Mouse (Mus musculus) C3H10T1/2 (cell line): ENCODE measurements around the gene Stk17b. TPM values are rescaled to one million over a fixed set of nuclear protein-coding genes. Genes with fewer than 3 reads are reported as not detected.

Experiments
- polyA plus RNA-seq, 2 experiments: library from polyadenylated mRNA; unstranded; fragments of >200 nt; fragmentation: generic; extraction: Trizol; gene quantifications; one replicate each; pipeline ENCODE4 v1.2.1; 2012; ENCODE audit warnings: missing spikeins in 2 of 2

Stk17b gene
- polyA plus RNA-seq = 1 to 10 TPM in 1 of 2 experiments, under 1 TPM in 1; 0.21 to 3.2 TPM

DNA sequence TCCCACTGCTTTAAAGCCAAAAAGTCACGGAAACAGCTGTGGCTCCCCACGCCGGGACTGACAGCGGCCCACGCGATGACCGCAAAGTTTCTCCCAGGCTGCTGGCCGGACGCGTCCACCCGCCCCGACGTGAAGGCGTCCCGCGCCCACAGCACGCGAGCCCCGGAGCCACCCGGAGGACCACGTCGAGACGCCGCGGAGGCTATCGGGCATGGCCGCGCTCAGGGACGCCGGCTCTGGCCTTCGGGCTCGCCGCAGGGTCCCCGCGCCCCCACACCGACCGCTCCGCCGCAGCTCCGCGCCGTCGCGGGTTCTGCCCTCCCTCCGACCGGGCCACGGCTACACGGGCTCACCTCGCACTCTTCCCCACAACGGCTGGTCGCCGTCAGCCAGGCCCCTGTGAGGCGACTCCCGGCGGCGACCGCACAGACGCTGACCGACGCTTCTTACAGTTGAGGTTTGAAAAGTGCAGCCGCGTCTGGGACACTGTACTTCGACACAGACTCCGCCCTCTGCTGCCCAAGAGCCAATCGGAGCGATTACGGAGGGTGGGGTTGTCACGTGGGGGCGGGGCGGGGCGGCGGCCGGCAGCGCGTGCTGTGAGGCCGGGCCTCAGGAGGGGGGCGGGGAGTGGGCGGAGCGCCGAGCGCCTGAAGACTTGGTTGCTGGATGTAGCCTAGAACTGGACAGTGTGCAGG, at the start of gene Stk17b:
TSS of gene Stk17b (minus strand) at position 504 of the 698 bp plus-strand sequence.

DNA sequence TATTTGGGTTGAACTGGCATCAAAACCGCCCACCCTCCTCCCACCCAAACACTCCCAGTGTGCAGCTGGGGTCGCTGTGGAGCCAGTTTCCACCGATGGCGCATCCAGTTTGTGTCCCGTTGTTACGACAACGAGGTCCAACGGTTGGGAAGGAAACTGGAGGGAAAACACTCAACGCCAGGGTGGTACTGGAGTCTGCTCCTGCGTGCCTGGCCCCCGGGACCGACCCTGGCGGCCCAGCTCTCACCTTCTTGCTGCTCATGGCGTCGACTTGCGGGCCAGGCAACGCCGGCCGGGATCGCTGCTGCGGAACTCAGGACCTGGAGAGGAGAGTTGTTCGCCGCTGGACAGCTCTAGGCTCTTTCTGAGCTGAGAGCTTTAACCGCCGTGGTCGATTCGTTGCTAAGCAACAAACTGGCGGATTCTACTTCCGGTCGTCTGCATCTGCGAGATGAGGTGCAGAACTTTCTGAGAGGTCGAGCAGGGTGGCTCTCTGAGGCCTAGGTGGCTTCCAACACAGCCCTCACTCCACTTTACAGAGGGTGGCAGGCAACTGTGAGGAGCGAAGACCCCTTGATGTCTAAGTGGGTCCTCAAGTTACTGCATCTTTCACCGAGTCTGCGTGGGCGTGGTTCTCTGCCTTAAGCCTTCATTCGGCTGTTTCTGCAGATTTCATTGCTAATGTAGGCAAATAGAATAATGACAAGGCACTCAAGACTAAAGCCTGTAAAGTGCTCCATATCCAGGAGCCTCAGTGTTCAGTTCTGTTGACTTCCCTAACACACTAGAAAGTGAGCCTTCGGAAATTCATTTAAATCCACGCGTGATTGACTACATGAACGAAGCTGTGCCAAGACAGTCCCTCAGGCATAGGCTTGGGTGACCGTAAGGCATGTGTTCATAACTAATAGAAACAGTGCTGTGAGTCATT, 78.3 kb downstream of the Stk17b start, which contains the start of gene Dnah7a:
TSS of gene Dnah7a (minus strand) at position 354 of the 931 bp plus-strand sequence.

Other genes starting within 250 kb of the Stk17b start
- not detected for gene Dnah7a, start 78.4 kb downstream of the Stk17b start, polyA plus RNA-seq